Mouse (Mus musculus) heart, adult 2 months (tissue): ENCODE results near the gene Rnf114.

Experiments used
- CTCF ChIP-seq: fragments of 200-600 bp; IDR thresholded peaks from 2 replicates; pipeline ENCODE4 v1.8.1; 2022; ENCODE audit warnings: antibody characterized with exemption, mild to moderate bottlenecking, moderate library complexity
- POLR2A ChIP-seq: fragments of 200-500 bp; IDR thresholded peaks from 2 replicates; pipeline ENCODE4 v1.6.1; 2011; ENCODE audit warnings: mild to moderate bottlenecking, low read depth, low read length, control low read depth; ENCODE audit not compliant: insufficient read depth

- TF ChIP-seq CTCF (no peak), POLR2A (no peak)
These were observed 55.0 kb downstream of the Rnf114 start for GRCm38 (mm10) chr2:167547444-167547843.
